8 mouse cellular contexts compared by ENCODE assay signal in the genomic region with DNA sequence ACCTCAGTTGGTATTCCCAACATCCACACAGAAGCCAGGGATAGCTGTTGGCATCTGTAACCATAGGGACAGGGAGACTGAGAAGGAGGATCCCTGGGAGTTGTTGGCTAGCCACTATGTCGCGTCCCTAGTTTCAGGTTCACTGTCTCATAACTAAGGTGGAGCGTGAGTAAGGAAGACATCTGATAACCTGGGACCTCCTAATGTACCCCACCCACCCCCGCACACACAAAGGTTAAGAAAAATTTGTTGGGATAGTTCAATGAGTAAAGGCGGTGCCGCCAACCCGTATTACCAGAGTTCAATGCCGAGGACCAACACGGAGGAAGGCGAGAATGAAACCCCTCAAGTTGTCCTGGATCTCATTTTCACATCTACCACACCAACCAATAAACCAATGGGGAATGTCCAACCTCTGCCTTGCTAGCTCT. TPM values are rescaled to one million over a fixed set of nuclear protein-coding genes. Genes with fewer than 3 reads are reported as not detected.
A peak's percentile ranks its signal among the peaks of the same experiment; 100 is the strongest.
DNase-seq lines count a peak whose midpoint lies in the region; ATAC-seq and TF ChIP-seq lines count a peak whose summit lies in the region.

No protein-coding gene starts in this region.

- no peak for TF ChIP-seq CTCF in kidney, postnatal 0 days (IDR thresholded peaks at IDR 0.05; ENCODE audit: low read depth)
- TF ChIP-seq CTCF in bone marrow macrophage, adult 2 months (IDR thresholded peaks at IDR 0.05; ENCODE audit: low read depth, low read length): no peak
- TF ChIP-seq CTCF in liver, postnatal 0 days (IDR thresholded peaks at IDR 0.05; ENCODE audit: low read depth): no peak

- no peak for TF ChIP-seq EP300 in liver, postnatal 0 days (IDR thresholded peaks at IDR 0.05; ENCODE audit: low read depth)

- H3K4me2 ChIP-seq in kidney, postnatal 0 days (ENCODE audit: low read length): peak overlapping the region; percentile 91
- peak overlapping the region; percentile 89 for H3K4me2 ChIP-seq in heart, embryonic 15.5 days
- peak overlapping the region; percentile 67 for H3K4me2 ChIP-seq in liver, postnatal 0 days (ENCODE audit: low read depth, low read length)

- H3K27me3 ChIP-seq in kidney, postnatal 0 days (ENCODE audit: insufficient read depth, low read length): no peaks in the 10 kb centered on the region
- no peaks in the 10 kb centered on the region for H3K27me3 ChIP-seq in heart, embryonic 15.5 days
- H3K27me3 ChIP-seq in liver, postnatal 0 days (ENCODE audit: insufficient read depth, low read length): no peaks in the 10 kb centered on the region

- H3K27ac ChIP-seq in kidney, postnatal 0 days: peak overlapping the region; percentile 95
- H3K27ac ChIP-seq in bone marrow macrophage, adult 2 months (ENCODE audit: insufficient read depth, low read depth, low read length): peak overlapping the region; percentile 98
- peak overlapping the region; percentile 99 for H3K27ac ChIP-seq in heart, embryonic 15.5 days
- H3K27ac ChIP-seq in liver, postnatal 0 days (ENCODE audit: low read depth): peak overlapping the region; percentile 97

- peak overlapping the region; percentile 70 for H3K4me3 ChIP-seq in kidney, postnatal 0 days (replicated peaks; ENCODE audit: low read depth, low read length)
- peak overlapping the region; percentile 91 for H3K4me3 ChIP-seq in bone marrow macrophage, adult 2 months (ENCODE audit: insufficient read depth, low read length)
- H3K4me3 ChIP-seq in heart, embryonic 15.5 days: peak overlapping the region; percentile 93
- peak overlapping the region; percentile 90 for H3K4me3 ChIP-seq in liver, postnatal 0 days (ENCODE audit: low read depth, low read length)

- H3K9ac ChIP-seq in kidney, postnatal 0 days (ENCODE audit: low read depth, low read length): peak overlapping the region; percentile 83
- H3K9ac ChIP-seq in heart, embryonic 15.5 days: peak overlapping the region; percentile 98
- H3K9ac ChIP-seq in liver, postnatal 0 days (replicated peaks): peak overlapping the region; percentile 95

- ATAC-seq in kidney, postnatal 0 days (replicated peaks; ENCODE audit: low FRiP score, low read depth): no peak
- ATAC-seq in heart, embryonic 15.5 days (replicated peaks; ENCODE audit: insufficient number of reproducible peaks, insufficient read depth, low FRiP score, low read depth): no peak
- ATAC-seq in liver, postnatal 0 days: no peak
- ATAC-seq in monocyte, adult 5-6 weeks (replicated peaks; ENCODE audit: insufficient number of reproducible peaks, low FRiP score, low TSS enrichment, poor library complexity, severe bottlenecking): no peak

- TF ChIP-seq POLR2A in bone marrow macrophage, adult 2 months (IDR thresholded peaks at IDR 0.05; ENCODE audit: borderline replicate concordance, low read depth, low read length): no peak

- peak; percentile 32 for DNase-seq in kidney, postnatal 0 days (ENCODE audit: low spot score)
- no peak for DNase-seq in kidney, postnatal 25 days
- no peak for DNase-seq in liver, postnatal 0 days
- no peak for DNase-seq in adrenal gland, adult 2 months
- DNase-seq in adrenal gland, postnatal 25 days: no peak

- WGBS in kidney, postnatal 0 days: 12% methylated on average over 10 of the region's 10 CpGs
- 16% methylated on average over 10 of the region's 10 CpGs for WGBS in heart, embryonic 15.5 days
- 13% methylated on average over 10 of the region's 10 CpGs for WGBS in liver, postnatal 0 days (ENCODE audit: insufficient replicate concordance)

- peaks cover 14% of the 10 kb centered on the region for H3K36me3 ChIP-seq in kidney, postnatal 0 days (ENCODE audit: insufficient read depth, low read length)
- H3K36me3 ChIP-seq in heart, embryonic 15.5 days: peaks cover 18% of the 10 kb centered on the region
- peaks cover 21% of the 10 kb centered on the region for H3K36me3 ChIP-seq in liver, postnatal 0 days (replicated peaks; ENCODE audit: insufficient read depth, low read length)

- peaks cover 11% of the 10 kb centered on the region; the same call in 1 of the 2 replicates for H3K4me1 ChIP-seq in kidney, postnatal 0 days (replicated peaks; ENCODE audit: insufficient read depth, low read length)
- peaks cover 20% of the 10 kb centered on the region for H3K4me1 ChIP-seq in bone marrow macrophage, adult 2 months (ENCODE audit: control insufficient read depth, insufficient read depth, low read length)
- peaks cover 19% of the 10 kb centered on the region for H3K4me1 ChIP-seq in heart, embryonic 15.5 days (replicated peaks)
- H3K4me1 ChIP-seq in liver, postnatal 0 days (ENCODE audit: insufficient read depth): peaks cover 29% of the 10 kb centered on the region

- no peaks in the 10 kb centered on the region for H3K9me3 ChIP-seq in kidney, postnatal 0 days (replicated peaks; ENCODE audit: low read length)
- no peaks in the 10 kb centered on the region for H3K9me3 ChIP-seq in heart, embryonic 15.5 days (replicated peaks)
- 0 out of 2 replicates have a peak, but pooled peaks cover 3% of the 10 kb centered on the region for H3K9me3 ChIP-seq in liver, postnatal 0 days (ENCODE audit: low read length)

RNA-seq across cellular contexts. Expression of a gene that starts 0.7 kb away (rescaled TPM):
- polyA plus RNA-seq in kidney, postnatal 0 days (2015; fragmentation: Nextera tagmentation; extraction: Ambion mirVana): 14.2 and 15.5 TPM in 2 replicates
- polyA plus RNA-seq in bone marrow macrophage, adult 2 months (2012; ENCODE audit: insufficient read depth, insufficient read length, missing spikeins): 23.4 and 27.4 TPM in 2 replicates
- 14.9 and 21.5 TPM in 2 replicates for polyA plus RNA-seq in heart, embryonic 15.5 days (2015; fragmentation: Nextera tagmentation; extraction: Ambion mirVana)
- 7.5 and 9.3 TPM in 2 replicates for polyA plus RNA-seq in liver, postnatal 0 days (2015; fragmentation: Nextera tagmentation; extraction: Ambion mirVana)
- total RNA-seq in adrenal gland, adult 2 months (2021): 10 to 100 TPM; 33.8 to 40.2 TPM
- 51.2 and 67.5 TPM in 2 replicates for polyA plus RNA-seq in adrenal gland, adult 2 months (2012; rRNA removed)
- total RNA-seq in monocyte, adult 5-6 weeks (2017): 34.1 to 52.5 TPM (median 41.5 TPM) in 3 replicates
- 42.1 and 51.9 TPM in 2 replicates for total RNA-seq in adrenal gland, postnatal 25 days (2021)
